Mouse (Mus musculus): Measurements from ENCODE around the gene Cysrt1. TPM values are rescaled to one million over a fixed set of nuclear protein-coding genes. Genes with fewer than 3 reads are reported as not detected.

Gene Cysrt1
- total RNA-seq, 2 experiments from 2014 or later, result not detected

GRCm38 (mm10) chr2:25240723-25241437 is 1.4 kb downstream of the Cysrt1 start:
- DNase-seq (ENCODE audit: low spot score in 2 of 2), result peak; percentile 71 to 72
- intact Hi-C loops (cut with DNase I), result no loop called here

- DNase-seq (ENCODE audit: low spot score in 2 of 2), result no peak
- intact Hi-C loops (cut with DNase I), result no loop called here
These were observed 1.9 kb downstream of the Cysrt1 start for GRCm38 (mm10) chr2:25240310-25240709.

- intact Hi-C loops (cut with DNase I), result no loop called here
- DNase-seq (ENCODE audit: low spot score in 2 of 2), result no peak
These were observed 2.5 kb downstream of the Cysrt1 start for GRCm38 (mm10) chr2:25239766-25240165.

GRCm38 (mm10) chr2:25238106-25238505 is 4.1 kb downstream of the Cysrt1 start:
- DNase-seq (ENCODE audit: low spot score in 2 of 2), result no peak
- intact Hi-C loops (cut with DNase I), result no loop called here

GRCm38 (mm10) chr2:25237522-25237921 is 4.7 kb downstream of the Cysrt1 start:
- intact Hi-C loops (cut with DNase I), result no loop called here
- DNase-seq (ENCODE audit: low spot score in 2 of 2), result no peak

- intact Hi-C loops (cut with DNase I), result no loop called here
- DNase-seq (ENCODE audit: low spot score in 2 of 2), result no peak
These were observed 5.6 kb downstream of the Cysrt1 start, which contains the start of gene Rnf224 for GRCm38 (mm10) chr2:25236614-25237013. Gene Rnf224, minus strand, starts transcription at chr2:25236787.

GRCm38 (mm10) chr2:25234551-25235220 is 7.6 kb downstream of the Cysrt1 start:
- no peak for DNase-seq (ENCODE audit: low spot score in 2 of 2)
- intact Hi-C loops (cut with DNase I), result no loop called here

- intact Hi-C loops (cut with DNase I), result no loop called here
- no peak for DNase-seq (ENCODE audit: low spot score in 2 of 2)
These were observed 8.2 kb downstream of the Cysrt1 start, which contains the start of gene Slc34a3 for GRCm38 (mm10) chr2:25234050-25234449. Gene Slc34a3, minus strand, starts transcription at chr2:25234364.

GRCm38 (mm10) chr2:25233421-25233820 is 8.8 kb downstream of the Cysrt1 start:
- no peak for DNase-seq (ENCODE audit: low spot score in 2 of 2)
- intact Hi-C loops (cut with DNase I), result no loop called here

GRCm38 (mm10) chr2:25231038-25231437 is 11.2 kb downstream of the Cysrt1 start:
- no peak for DNase-seq (ENCODE audit: low spot score in 2 of 2)
- intact Hi-C loops (cut with DNase I), result no loop called here

- DNase-seq (ENCODE audit: low spot score in 2 of 2), result no peak
- intact Hi-C loops (cut with DNase I), result no loop called here
These were observed 11.7 kb downstream of the Cysrt1 start for GRCm38 (mm10) chr2:25230581-25230980.

- DNase-seq (ENCODE audit: low spot score in 2 of 2), result no peak
- intact Hi-C loops (cut with DNase I), result loop anchor here (5.0 kb wide), 1 partner anchor 37 kb away; no protein-coding TSS in a partner anchor
These were observed 12.7 kb downstream of the Cysrt1 start for GRCm38 (mm10) chr2:25229582-25229981.

- no peak for DNase-seq (ENCODE audit: low spot score in 2 of 2)
- intact Hi-C loops (cut with DNase I), result loop anchor here (5.0 kb wide), 1 partner anchor 37 kb away; no protein-coding TSS in a partner anchor
These were observed 13.2 kb downstream of the Cysrt1 start for GRCm38 (mm10) chr2:25228995-25229530.

GRCm38 (mm10) chr2:25228431-25228889 is 13.8 kb downstream of the Cysrt1 start:
- intact Hi-C loops (cut with DNase I), result loop anchor here (5.0 kb wide), 1 partner anchor 36 kb away; no protein-coding TSS in a partner anchor
- DNase-seq (ENCODE audit: low spot score in 2 of 2), result peak; percentile 80 to 84

GRCm38 (mm10) chr2:25227406-25227805 is 14.8 kb downstream of the Cysrt1 start:
- DNase-seq (ENCODE audit: low spot score in 2 of 2), result no peak
- intact Hi-C loops (cut with DNase I), result loop anchor here (5.0 kb wide), 1 partner anchor 35 kb away; no protein-coding TSS in a partner anchor

GRCm38 (mm10) chr2:25226864-25227263 is 15.4 kb downstream of the Cysrt1 start:
- peak; percentile 33 to 41 for DNase-seq (ENCODE audit: low spot score in 2 of 2)
- intact Hi-C loops (cut with DNase I), result loop anchor here (5.0 kb wide), 1 partner anchor 35 kb away; no protein-coding TSS in a partner anchor

GRCm38 (mm10) chr2:25225811-25226379 is 16.4 kb downstream of the Cysrt1 start:
- no peak for DNase-seq (ENCODE audit: low spot score in 2 of 2)
- intact Hi-C loops (cut with DNase I), result loop anchor here (2.0 to 5.0 kb wide), 2 partner anchors 34 to 37 kb away; partner anchors contain the start of gene Tprn

- peak; percentile 99 for DNase-seq (ENCODE audit: low spot score in 2 of 2)
- intact Hi-C loops (cut with DNase I), result loop anchor here (2.0 to 5.0 kb wide), 2 partner anchors 33 to 38 kb away; partner anchors contain the start of gene Tprn
These were observed 17.2 kb downstream of the Cysrt1 start for GRCm38 (mm10) chr2:25224766-25225752.

- intact Hi-C loops (cut with DNase I), result loop anchor here (2.0 kb wide), 1 partner anchor 38 kb away; the partner anchor contains the start of gene Tprn
- DNase-seq (ENCODE audit: low spot score in 2 of 2), result no peak
These were observed 17.8 kb downstream of the Cysrt1 start, which contains the start of gene Tubb4b for GRCm38 (mm10) chr2:25224492-25224765. Gene Tubb4b, minus strand, starts transcription at chr2:25224702.
